ENCODE assay signal across 12 mouse cellular contexts in the genomic region with DNA sequence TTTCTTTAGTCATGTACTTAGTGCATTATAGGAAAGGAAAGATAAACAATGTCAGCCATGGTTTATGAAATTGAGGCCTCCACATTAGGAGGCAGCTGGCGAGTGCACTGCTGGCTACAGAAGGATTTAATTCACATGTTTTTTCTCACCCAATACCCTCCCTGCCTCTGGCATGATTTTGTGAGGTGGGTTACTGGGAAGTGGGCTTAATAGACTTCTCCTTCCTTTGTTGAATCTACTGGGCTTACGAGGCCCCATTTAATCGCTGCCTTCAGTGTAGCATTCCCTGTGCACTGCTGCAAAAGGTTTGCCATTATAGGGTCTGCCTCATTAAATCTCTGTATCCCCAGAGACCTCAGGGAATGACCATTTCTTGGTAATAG. TPM values are rescaled to one million over a fixed set of nuclear protein-coding genes. Genes with fewer than 3 reads are reported as not detected.
DNase-seq lines count a peak whose midpoint lies in the region; ATAC-seq and TF ChIP-seq lines count a peak whose summit lies in the region.
"Had no signal": no experiment of that assay in that cellular context is flagged by ENCODE, and none has a peak within 500 bp of the region (broad histone marks: within the 10 kb centered on the region; RNA-seq: fewer than 3 reads in every experiment).

No protein-coding gene starts in this region.

- H3K27me3 ChIP-seq in neural tube, embryonic 13.5 days, result no peaks in the 10 kb centered on the region
- no peaks in the 10 kb centered on the region for H3K27me3 ChIP-seq in hindbrain, postnatal 0 days (ENCODE audit: insufficient read depth, low read length)

- H3K27ac ChIP-seq in neural tube, embryonic 13.5 days (replicated peaks), result peak overlapping the region; percentile 59
- H3K27ac ChIP-seq in hindbrain, postnatal 0 days, result peak overlapping the region; percentile 12; the same call in 1 of the 2 replicates

- H3K4me2 ChIP-seq in neural tube, embryonic 13.5 days, result no peak overlapping the region
- H3K4me2 ChIP-seq in hindbrain, postnatal 0 days (ENCODE audit: low read depth, low read length), result no peak overlapping the region

- peak; percentile 65 for ATAC-seq in neural tube, embryonic 13.5 days (ENCODE audit: low read depth)
- 0 out of 2 replicates have a peak, but pooled peaks have one; percentile 32 for ATAC-seq in hindbrain, postnatal 0 days
- ATAC-seq: liver, postnatal 0 days had no signal

- no peak for TF ChIP-seq CTCF in hindbrain, postnatal 0 days (IDR thresholded peaks at IDR 0.05; ENCODE audit: low read depth)

- peak; percentile 5 for DNase-seq in left cerebral cortex, postnatal 4 days
- DNase-seq in left cerebral cortex, postnatal 25 days (ENCODE audit: low spot score in 2 of 2), result no peak
- DNase-seq in neural tube, embryonic 10.5 days (ENCODE audit: extremely low spot score, low spot score), result no peak
- DNase-seq in hindbrain, postnatal 0 days (ENCODE audit: low spot score), result peak; percentile 18
- DNase-seq in kidney, postnatal 36 days, result no peak
- DNase-seq in gastrocnemius, postnatal 14 days, result no peak
- DNase-seq: cerebellum, adult 11-12 months; heart, adult 18-20 months; kidney, adult 8-10 months; kidney, postnatal 4 days; liver, postnatal 0 days had no signal

- WGBS in neural tube, embryonic 13.5 days, result 39% methylated on average over 3 of the region's 3 CpGs
- WGBS in hindbrain, postnatal 0 days, result 49% methylated on average over 3 of the region's 3 CpGs

- 0 out of 2 replicates have a peak, but pooled peaks cover 9% of the 10 kb centered on the region for H3K4me1 ChIP-seq in neural tube, embryonic 13.5 days (replicated peaks)
- H3K4me1 ChIP-seq in hindbrain, postnatal 0 days (ENCODE audit: insufficient read depth, low read length), result no peaks in the 10 kb centered on the region

- intact Hi-C loops in left cerebral cortex, postnatal 4 days (cut with DNase I), result no loop called here
- intact Hi-C loops in left cerebral cortex, postnatal 25 days (cut with DNase I), result no loop called here
- intact Hi-C loops in gastrocnemius, postnatal 14 days (cut with DNase I; ENCODE audit: low total_unique reads), result no loop called here

- H3K9me3 ChIP-seq in neural tube, embryonic 13.5 days, result peaks cover 2% of the 10 kb centered on the region; the same call in 1 of the 2 replicates
- H3K9me3 ChIP-seq in hindbrain, postnatal 0 days (ENCODE audit: low read length), result no peaks in the 10 kb centered on the region

- H3K4me3 ChIP-seq in neural tube, embryonic 13.5 days, result no peak overlapping the region
- no peak overlapping the region for H3K4me3 ChIP-seq in hindbrain, postnatal 0 days (ENCODE audit: low read length)

- peaks cover 4% of the 10 kb centered on the region; the same call in 1 of the 2 replicates for H3K36me3 ChIP-seq in neural tube, embryonic 13.5 days
- no peaks in the 10 kb centered on the region for H3K36me3 ChIP-seq in hindbrain, postnatal 0 days (ENCODE audit: insufficient read depth, low read length)

- H3K9ac ChIP-seq in neural tube, embryonic 13.5 days, result no peak overlapping the region
- H3K9ac ChIP-seq in hindbrain, postnatal 0 days (replicated peaks; ENCODE audit: low read length), result no peak overlapping the region
- H3K9ac ChIP-seq: liver, postnatal 0 days had no signal

RNA-seq across cellular contexts. Expression of gene Cops2, which starts 58.3 kb away (rescaled TPM):
- total RNA-seq in left cerebral cortex, postnatal 4 days (2021), result 100 to 1,000 TPM in 1 of 2 experiments, 10 to 100 TPM in 1; 99.0 to 102 TPM
- 100 to 1,000 TPM; 101 to 103 TPM for total RNA-seq in left cerebral cortex, postnatal 25 days (2021)
- polyA plus RNA-seq in neural tube, embryonic 13.5 days (2015; fragmentation: Nextera tagmentation; extraction: Ambion mirVana), result 76.8 and 77.3 TPM in 2 replicates
- total RNA-seq in hindbrain, postnatal 0 days (2014; rRNA removed), result 35.1 and 40.6 TPM in 2 replicates
- 53.8 and 54.8 TPM in 2 replicates for polyA plus RNA-seq in hindbrain, postnatal 0 days (2015; fragmentation: Nextera tagmentation; extraction: Ambion mirVana)
- 10 to 100 TPM; 88.8 to 94.1 TPM for total RNA-seq in gastrocnemius, postnatal 14 days (2021)

RNA-seq across cellular contexts. Expression of gene Galk2, which starts 58.4 kb away (rescaled TPM):
- total RNA-seq in left cerebral cortex, postnatal 4 days (2021), result 10 to 100 TPM; 25.1 to 25.8 TPM
- 10 to 100 TPM; 25.7 to 27.2 TPM for total RNA-seq in left cerebral cortex, postnatal 25 days (2021)
- polyA plus RNA-seq in neural tube, embryonic 13.5 days (2015; fragmentation: Nextera tagmentation; extraction: Ambion mirVana), result 26.6 and 28.5 TPM in 2 replicates
- 30.0 and 32.2 TPM in 2 replicates for total RNA-seq in hindbrain, postnatal 0 days (2014; rRNA removed)
- polyA plus RNA-seq in hindbrain, postnatal 0 days (2015; fragmentation: Nextera tagmentation; extraction: Ambion mirVana), result 28.9 and 31.2 TPM in 2 replicates
- 1 to 10 TPM; 8.1 to 8.6 TPM for total RNA-seq in gastrocnemius, postnatal 14 days (2021)

Comparison
In these comparisons a context has a peak if more than half of its experiments do, and no peak if none do; other contexts are left out.
1. DNase-seq: peak in left cerebral cortex, postnatal 4 days (single experiment) and hindbrain, postnatal 0 days (single experiment); none in left cerebral cortex, postnatal 25 days (0 of 2), neural tube, embryonic 10.5 days (single experiment), kidney, postnatal 36 days (0 of 2) and gastrocnemius, postnatal 14 days (single experiment).